Mouse (Mus musculus): ENCODE results near the gene Ccdc107. TPM values are rescaled to one million over a fixed set of nuclear protein-coding genes. Genes with fewer than 3 reads are reported as not detected.
"Not testable (repeated sequence)": the region's sequence is repeated elsewhere in the genome, so short reads cannot be mapped to it uniquely, and the experiment has no call there.

The Ccdc107 gene
- polyA plus RNA-seq, 1 experiment from 2014 or later: 54.3 TPM

DNA sequence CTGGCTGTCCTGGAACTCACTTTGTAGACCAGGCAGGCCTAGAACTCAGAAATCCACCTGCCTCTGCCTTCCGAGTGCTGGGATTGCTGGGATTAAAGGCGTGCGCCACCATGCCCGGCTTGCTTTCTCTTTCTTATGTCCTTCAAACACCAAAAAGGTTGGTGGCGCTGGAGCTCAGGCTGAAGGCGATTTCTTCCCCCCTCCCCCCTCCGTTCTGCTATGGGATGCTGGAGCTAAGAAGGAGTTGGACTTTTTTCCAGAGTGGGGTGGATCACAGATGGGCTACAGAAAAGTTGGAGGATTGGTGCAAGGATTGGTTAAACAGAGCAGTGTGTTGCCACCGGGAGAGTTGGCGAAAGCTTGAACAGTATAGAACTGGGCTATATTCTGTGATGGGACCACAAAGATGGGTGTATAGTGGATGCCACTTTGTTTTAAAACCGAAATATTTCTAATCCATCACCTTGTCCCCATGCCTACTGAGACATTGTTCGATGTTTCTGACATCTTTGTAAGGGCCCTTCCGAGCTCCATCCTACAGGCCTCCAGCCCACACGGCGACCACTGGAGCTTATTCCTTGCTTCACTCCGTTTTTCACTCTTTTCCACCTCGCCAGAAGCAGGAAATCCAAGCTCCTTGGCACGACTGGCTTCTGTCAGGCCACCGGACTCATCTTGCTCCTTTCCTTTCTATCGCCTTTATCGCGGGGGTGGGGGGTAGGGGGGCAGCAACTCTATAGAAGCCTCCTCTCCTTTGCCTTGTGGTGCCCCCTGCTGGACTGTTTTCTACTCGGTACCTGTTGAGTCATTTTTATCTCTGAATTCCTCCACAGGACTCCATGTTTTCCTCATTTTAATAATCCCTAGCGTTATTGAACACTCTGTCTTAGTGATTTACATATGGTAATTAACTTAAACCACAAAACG is 13.5 kb upstream of the Ccdc107 start:
- Histone ChIP-seq H3K4me2 (ENCODE audit: low read depth, low read length, severe bottlenecking) (0 out of 2 replicates have a peak overlapping the region, but pooled peaks have one; percentile 8), H3K36me3 (ENCODE audit: control insufficient read depth, insufficient read depth, low read length) (no peaks in the 10 kb centered on the region), H3K4me3 (ENCODE audit: low read depth, low read length) (no peak overlapping the region), H3K9me3 (ENCODE audit: control insufficient read depth, low read length) (no peaks in the 10 kb centered on the region), H3K9ac (ENCODE audit: low read length) (no peak overlapping the region), H3K4me1 (replicated peaks; ENCODE audit: control insufficient read depth, insufficient read depth, low read length) (no peaks in the 10 kb centered on the region), H3K27me3 (ENCODE audit: control insufficient read depth, insufficient read depth, low read length) (no peaks in the 10 kb centered on the region), H3K27ac (ENCODE audit: low read depth, low read length) (no peak overlapping the region)
- DNase-seq (ENCODE audit: low spot score): peak; percentile 80
- ATAC-seq (replicated peaks; ENCODE audit: low FRiP score): no peak
- WGBS: 48% methylated on average over 24 of the region's 24 CpGs

DNA sequence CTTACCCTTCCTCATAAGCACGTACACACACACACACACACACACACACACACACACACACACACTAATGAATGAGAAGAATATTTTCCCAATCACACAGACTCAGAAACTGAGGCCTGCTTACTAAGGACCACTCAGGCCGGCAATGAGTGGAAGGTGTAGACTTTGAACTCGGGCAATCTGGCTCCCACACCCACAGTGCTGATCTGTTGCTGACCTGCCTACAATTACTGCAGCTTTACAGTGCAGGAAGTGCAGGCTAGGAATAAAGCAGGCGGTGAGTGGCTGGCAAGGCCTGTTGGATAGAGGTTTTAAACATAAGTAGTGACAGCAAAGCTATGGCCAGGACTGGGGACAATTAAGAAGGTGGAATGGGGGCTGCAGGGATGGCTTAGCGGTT is 11.7 kb upstream of the Ccdc107 start:
- Histone ChIP-seq H3K27ac (ENCODE audit: low read depth, low read length) (no peak overlapping the region), H3K36me3 (ENCODE audit: control insufficient read depth, insufficient read depth, low read length) (no peaks in the 10 kb centered on the region), H3K27me3 (ENCODE audit: control insufficient read depth, insufficient read depth, low read length) (no peaks in the 10 kb centered on the region), H3K4me2 (ENCODE audit: low read depth, low read length, severe bottlenecking) (no peak overlapping the region), H3K9ac (ENCODE audit: low read length) (no peak overlapping the region), H3K4me1 (replicated peaks; ENCODE audit: control insufficient read depth, insufficient read depth, low read length) (no peaks in the 10 kb centered on the region), H3K4me3 (ENCODE audit: low read depth, low read length) (no peak overlapping the region), H3K9me3 (ENCODE audit: control insufficient read depth, low read length) (no peaks in the 10 kb centered on the region)
- DNase-seq (ENCODE audit: low spot score) (no peak), ATAC-seq (replicated peaks; ENCODE audit: low FRiP score) (no peak)
- WGBS: 90% methylated on average over 5 of the region's 5 CpGs

DNA sequence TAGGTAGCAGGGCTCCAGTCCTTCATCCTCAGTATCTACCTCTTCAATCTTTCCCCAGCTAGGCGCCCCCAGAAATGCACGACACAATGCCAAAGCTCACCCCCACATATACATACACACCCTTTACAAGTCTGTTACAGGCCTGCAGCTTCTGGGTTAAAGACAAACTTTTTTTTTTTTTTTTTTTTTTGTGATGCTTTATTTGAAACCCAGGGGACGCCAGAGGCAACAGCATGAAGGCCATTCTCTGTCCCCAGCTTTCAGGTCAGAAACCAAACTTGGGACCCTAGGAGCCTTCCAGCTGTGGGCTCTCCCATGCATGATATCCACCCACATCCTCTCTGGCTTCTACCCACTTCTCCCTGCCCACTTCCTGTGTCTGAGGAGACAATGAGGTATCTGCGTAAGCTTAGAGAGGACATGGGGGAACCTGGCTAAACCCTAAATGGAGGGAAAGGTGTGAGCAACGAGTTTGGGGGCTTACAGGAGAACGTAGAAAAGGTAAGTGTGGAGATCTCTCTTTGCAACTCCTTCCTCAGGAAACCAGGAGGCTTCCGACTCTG is 10.7 kb upstream of the Ccdc107 start:
- no peak for ATAC-seq (replicated peaks; ENCODE audit: low FRiP score)
- DNase-seq (ENCODE audit: low spot score): no peak
- Histone ChIP-seq H3K4me1 (replicated peaks; ENCODE audit: control insufficient read depth, insufficient read depth, low read length) (no peaks in the 10 kb centered on the region), H3K4me3 (ENCODE audit: low read depth, low read length) (no peak overlapping the region), H3K36me3 (ENCODE audit: control insufficient read depth, insufficient read depth, low read length) (no peaks in the 10 kb centered on the region), H3K27ac (ENCODE audit: low read depth, low read length) (no peak overlapping the region), H3K27me3 (ENCODE audit: control insufficient read depth, insufficient read depth, low read length) (no peaks in the 10 kb centered on the region), H3K9me3 (ENCODE audit: control insufficient read depth, low read length) (no peaks in the 10 kb centered on the region), H3K9ac (ENCODE audit: low read length) (no peak overlapping the region), H3K4me2 (ENCODE audit: low read depth, low read length, severe bottlenecking) (no peak overlapping the region)
- WGBS: 78% methylated on average over 7 of the region's 7 CpGs

DNA sequence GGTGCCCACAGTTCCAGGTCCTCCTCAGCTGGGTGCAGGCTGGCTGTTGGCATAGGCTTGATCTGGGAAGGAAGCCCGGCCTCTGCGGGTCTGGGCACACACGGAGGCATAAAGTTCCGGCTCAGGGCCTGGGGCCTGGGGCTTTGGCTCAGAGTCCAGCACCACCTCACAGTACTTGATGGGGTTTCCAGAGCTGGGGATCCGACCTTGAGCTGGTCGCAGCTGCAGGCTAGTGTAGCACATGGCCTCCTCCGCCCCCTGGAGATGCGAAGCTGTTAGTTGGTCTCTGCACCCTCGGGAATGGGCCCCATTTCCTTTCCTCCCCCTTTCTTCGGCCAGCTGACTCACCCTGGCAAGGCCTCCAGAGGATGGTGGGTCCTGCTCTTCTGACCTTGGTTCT is 10.1 kb upstream of the Ccdc107 start:
- Histone ChIP-seq H3K36me3 (ENCODE audit: control insufficient read depth, insufficient read depth, low read length) (no peaks in the 10 kb centered on the region), H3K4me3 (ENCODE audit: low read depth, low read length) (no peak overlapping the region), H3K4me2 (ENCODE audit: low read depth, low read length, severe bottlenecking) (no peak overlapping the region), H3K9ac (ENCODE audit: low read length) (no peak overlapping the region), H3K27ac (ENCODE audit: low read depth, low read length) (no peak overlapping the region), H3K4me1 (replicated peaks; ENCODE audit: control insufficient read depth, insufficient read depth, low read length) (no peaks in the 10 kb centered on the region), H3K9me3 (ENCODE audit: control insufficient read depth, low read length) (no peaks in the 10 kb centered on the region), H3K27me3 (ENCODE audit: control insufficient read depth, insufficient read depth, low read length) (no peaks in the 10 kb centered on the region)
- 75% methylated on average over 10 of the region's 10 CpGs for WGBS
- DNase-seq (ENCODE audit: low spot score) (no peak), ATAC-seq (replicated peaks; ENCODE audit: low FRiP score) (no peak)

DNA sequence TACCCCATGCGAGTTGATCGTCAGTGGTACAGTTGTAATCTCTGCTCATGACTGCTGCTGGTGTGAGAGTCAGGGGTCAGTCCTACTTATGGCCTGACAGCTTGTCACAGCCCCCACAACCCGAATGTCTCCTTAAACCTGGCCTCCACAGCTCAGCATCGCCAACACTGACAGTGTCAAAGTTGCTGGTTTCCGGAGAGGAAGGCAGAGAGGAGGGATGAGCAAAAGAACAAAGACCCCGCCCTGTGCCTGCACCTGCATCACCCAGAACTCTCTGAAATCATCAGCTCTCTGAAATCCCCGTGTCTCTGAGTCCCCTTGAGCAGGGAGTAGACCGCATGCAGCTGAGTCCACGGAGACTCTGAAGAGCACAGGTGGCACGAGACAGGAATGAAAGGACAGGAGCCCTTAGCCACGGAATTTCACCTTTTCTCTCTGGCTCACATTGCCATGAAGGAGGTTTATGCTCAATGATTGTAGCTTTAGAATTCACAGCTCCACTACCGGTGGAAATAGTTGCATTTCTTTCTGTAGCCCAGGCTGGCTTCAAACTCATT is 9.1 kb upstream of the Ccdc107 start, which contains the start of gene Sit1:
TSS of gene Sit1 (minus strand) at position 200 of the 557 bp plus-strand sequence.
- WGBS: 70% methylated on average over 12 of the region's 12 CpGs
- Histone ChIP-seq H3K9me3 (ENCODE audit: control insufficient read depth, low read length) (no peaks in the 10 kb centered on the region), H3K9ac (ENCODE audit: low read length) (no peak within 1 kb of the TSS), H3K36me3 (ENCODE audit: control insufficient read depth, insufficient read depth, low read length) (no peaks in the 10 kb centered on the region), H3K4me2 (ENCODE audit: low read depth, low read length, severe bottlenecking) (no peak within 1 kb of the TSS), H3K4me1 (replicated peaks; ENCODE audit: control insufficient read depth, insufficient read depth, low read length) (no peaks in the 10 kb centered on the region), H3K27me3 (ENCODE audit: control insufficient read depth, insufficient read depth, low read length) (no peaks in the 10 kb centered on the region), H3K4me3 (ENCODE audit: low read depth, low read length) (no peak within 1 kb of the TSS), H3K27ac (ENCODE audit: low read depth, low read length) (no peak within 1 kb of the TSS)
- no peak for DNase-seq (ENCODE audit: low spot score)
- no peak for ATAC-seq (replicated peaks; ENCODE audit: low FRiP score)

DNA sequence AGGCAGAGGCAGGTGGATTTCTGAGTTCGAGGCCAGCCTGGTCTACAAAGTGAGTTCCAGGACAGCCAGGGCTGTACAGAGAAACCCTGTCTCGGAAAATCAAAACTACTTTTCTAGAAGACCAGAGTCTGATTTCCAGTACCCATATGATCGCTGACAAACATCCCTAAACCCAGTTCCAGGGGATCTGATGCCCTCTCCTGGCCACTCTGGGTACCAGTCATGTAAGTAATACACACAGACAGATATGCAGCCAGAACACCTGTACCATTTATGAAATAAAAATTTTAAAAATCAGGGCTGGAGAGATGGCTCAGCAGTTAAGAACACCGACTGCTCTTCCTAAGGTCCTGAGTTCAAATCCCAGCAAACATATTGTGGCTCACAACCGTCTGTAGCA is 7.0 kb upstream of the Ccdc107 start:
- H3K9ac ChIP-seq (ENCODE audit: low read length); DNase-seq (ENCODE audit: low spot score); H3K27me3 ChIP-seq (ENCODE audit: control insufficient read depth, insufficient read depth, low read length); H3K4me2 ChIP-seq (ENCODE audit: low read depth, low read length, severe bottlenecking); H3K4me3 ChIP-seq (ENCODE audit: low read depth, low read length); ATAC-seq (replicated peaks; ENCODE audit: low FRiP score); H3K4me1 ChIP-seq (replicated peaks; ENCODE audit: control insufficient read depth, insufficient read depth, low read length); H3K27ac ChIP-seq (ENCODE audit: low read depth, low read length); H3K9me3 ChIP-seq (ENCODE audit: control insufficient read depth, low read length); H3K36me3 ChIP-seq (ENCODE audit: control insufficient read depth, insufficient read depth, low read length): not testable (repeated sequence)
- 80% methylated on average over 5 of the region's 5 CpGs for WGBS

DNA sequence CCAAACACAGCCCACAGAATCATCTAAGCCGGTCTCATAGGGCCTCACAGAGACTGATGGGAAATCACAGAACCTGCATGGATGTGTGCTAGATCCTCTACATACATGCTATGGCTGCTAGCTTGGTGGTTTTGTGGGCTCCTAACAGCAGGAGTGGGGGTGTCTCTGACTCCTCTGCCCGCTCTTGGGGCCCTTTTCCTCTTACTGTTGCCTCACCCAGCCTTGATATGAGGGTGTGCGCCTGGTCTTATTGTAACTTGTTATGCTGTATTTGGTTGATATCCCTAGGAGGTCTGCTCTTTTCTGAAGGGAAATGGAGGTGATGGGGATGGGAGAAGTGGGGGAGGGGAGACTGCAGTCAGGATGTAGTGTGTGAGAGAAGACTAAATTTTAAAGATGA is 3.1 kb upstream of the Ccdc107 start:
- Histone ChIP-seq H3K9me3 (ENCODE audit: control insufficient read depth, low read length) (no peaks in the 10 kb centered on the region), H3K4me1 (replicated peaks; ENCODE audit: control insufficient read depth, insufficient read depth, low read length) (peaks cover 6% of the 10 kb centered on the region; the same call in 1 of the 2 replicates), H3K36me3 (ENCODE audit: control insufficient read depth, insufficient read depth, low read length) (no peaks in the 10 kb centered on the region), H3K4me2 (ENCODE audit: low read depth, low read length, severe bottlenecking) (no peak overlapping the region), H3K9ac (ENCODE audit: low read length) (no peak overlapping the region), H3K4me3 (ENCODE audit: low read depth, low read length) (no peak overlapping the region), H3K27ac (ENCODE audit: low read depth, low read length) (no peak overlapping the region), H3K27me3 (ENCODE audit: control insufficient read depth, insufficient read depth, low read length) (no peaks in the 10 kb centered on the region)
- WGBS: 93% methylated on average over 3 of the region's 3 CpGs
- DNase-seq (ENCODE audit: low spot score): no peak
- no peak for ATAC-seq (replicated peaks; ENCODE audit: low FRiP score)

DNA sequence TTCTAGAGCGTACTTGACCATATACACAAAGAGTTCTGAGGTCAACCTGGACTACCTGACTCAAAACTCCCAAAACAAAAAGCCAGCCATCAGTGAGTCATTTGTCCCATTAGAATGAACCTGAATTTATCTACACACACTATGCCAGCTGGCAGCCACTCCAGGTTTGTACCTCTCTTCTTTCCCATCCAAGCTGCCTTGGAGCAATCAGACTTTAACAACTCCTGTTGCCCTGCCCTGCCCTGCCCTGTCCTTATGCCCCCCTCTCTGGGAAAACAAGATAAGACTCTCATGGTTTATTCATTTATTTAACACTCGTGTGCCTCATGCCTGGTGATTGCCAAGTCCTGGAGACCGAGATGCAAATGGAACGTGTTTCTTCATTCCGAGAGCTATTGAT is 1.9 kb upstream of the Ccdc107 start:
- H3K27me3 ChIP-seq (ENCODE audit: control insufficient read depth, insufficient read depth, low read length): no peaks in the 10 kb centered on the region; the same call in 1 of the 2 replicates
- peaks cover 6% of the 10 kb centered on the region; the same call in 1 of the 2 replicates for H3K4me1 ChIP-seq (replicated peaks; ENCODE audit: control insufficient read depth, insufficient read depth, low read length)
- H3K36me3 ChIP-seq (ENCODE audit: control insufficient read depth, insufficient read depth, low read length): no peaks in the 10 kb centered on the region
- H3K9me3 ChIP-seq (ENCODE audit: control insufficient read depth, low read length): no peaks in the 10 kb centered on the region
- H3K9ac ChIP-seq (ENCODE audit: low read length): no peak overlapping the region
- no peak overlapping the region for H3K4me3 ChIP-seq (ENCODE audit: low read depth, low read length)
- ATAC-seq (replicated peaks; ENCODE audit: low FRiP score) (no peak), DNase-seq (ENCODE audit: low spot score) (no peak)
- WGBS: 87% methylated on average over 5 of the region's 5 CpGs
- no peak overlapping the region for H3K4me2 ChIP-seq (ENCODE audit: low read depth, low read length, severe bottlenecking)
- no peak overlapping the region for H3K27ac ChIP-seq (ENCODE audit: low read depth, low read length)
